8 mouse cellular contexts compared by ENCODE assay signal in genomic region chr4:117887133-117887532, GRCm38 (mm10). TPM values are rescaled to one million over a fixed set of nuclear protein-coding genes. Genes with fewer than 3 reads are reported as not detected.
DNase-seq lines count a peak whose midpoint lies in the region; ATAC-seq lines count a peak whose summit lies in the region.

Gene Atp6v0b (minus strand): TSS chr4:117887333.

- intact Hi-C loops in heart, postnatal 14 days (cut with DNase I) = no loop called here

- peak; percentile 93 for DNase-seq in ES-CJ7 (ENCODE audit: low read depth, low spot score)
- DNase-seq in cerebellum, adult 11 months = peak; percentile 94
- DNase-seq in forebrain, embryonic 14.5 days (ENCODE audit: low spot score) = peak; percentile 94
- DNase-seq in heart, postnatal 14 days = peak; percentile 95 to 96
- peak; percentile 96 for DNase-seq in layer of hippocampus, adult 11-12 months (ENCODE audit: low spot score)
- DNase-seq in lung, adult 18-20 months = peak; percentile 94 to 95
- DNase-seq in testis, postnatal 14 days (ENCODE audit: low spot score) = peak; percentile 95

- no peaks in the 10 kb centered on the region for H3K27me3 ChIP-seq in forebrain, embryonic 14.5 days (replicated peaks; ENCODE audit: control insufficient read depth, insufficient read depth, low read length)
- no peaks in the 10 kb centered on the region for H3K27me3 ChIP-seq in neural tube, embryonic 15.5 days (replicated peaks)

- H3K4me2 ChIP-seq in forebrain, embryonic 14.5 days (ENCODE audit: low read length) = peak within 1 kb of the TSS; percentile 95
- peak within 1 kb of the TSS; percentile 82 for H3K4me2 ChIP-seq in neural tube, embryonic 15.5 days

- under 1% methylated on average over 37 of the region's 37 CpGs for WGBS in forebrain, embryonic 14.5 days
- WGBS in neural tube, embryonic 15.5 days = under 1% methylated on average over 37 of the region's 37 CpGs

- peak within 1 kb of the TSS; percentile 82 for H3K9ac ChIP-seq in forebrain, embryonic 14.5 days (ENCODE audit: low read length)
- H3K9ac ChIP-seq in neural tube, embryonic 15.5 days (replicated peaks) = peak within 1 kb of the TSS; percentile 99

- peak within 1 kb of the TSS; percentile 52; the same call in 1 of the 2 replicates for H3K27ac ChIP-seq in forebrain, embryonic 14.5 days (ENCODE audit: low read depth, low read length)
- H3K27ac ChIP-seq in neural tube, embryonic 15.5 days (replicated peaks) = peak within 1 kb of the TSS; percentile 76

- H3K9me3 ChIP-seq in forebrain, embryonic 14.5 days (replicated peaks; ENCODE audit: control insufficient read depth, low read length) = no peaks in the 10 kb centered on the region
- H3K9me3 ChIP-seq in neural tube, embryonic 15.5 days (replicated peaks) = no peaks in the 10 kb centered on the region

- peaks cover 34% of the 10 kb centered on the region for H3K36me3 ChIP-seq in forebrain, embryonic 14.5 days (ENCODE audit: control insufficient read depth, insufficient read depth, low read length)
- H3K36me3 ChIP-seq in neural tube, embryonic 15.5 days = peaks cover 29% of the 10 kb centered on the region

- peaks cover 24% of the 10 kb centered on the region for H3K4me1 ChIP-seq in forebrain, embryonic 14.5 days (ENCODE audit: control insufficient read depth, insufficient read depth, low read length)
- peaks cover 63% of the 10 kb centered on the region for H3K4me1 ChIP-seq in neural tube, embryonic 15.5 days

- H3K4me3 ChIP-seq in forebrain, embryonic 14.5 days (ENCODE audit: low read depth, low read length) = peak within 1 kb of the TSS; percentile 89
- peak within 1 kb of the TSS; percentile 99 for H3K4me3 ChIP-seq in neural tube, embryonic 15.5 days (replicated peaks)

- peak; percentile 87 for ATAC-seq in forebrain, embryonic 14.5 days
- ATAC-seq in neural tube, embryonic 15.5 days (ENCODE audit: low FRiP score) = peak; percentile 87

RNA-seq across cellular contexts. Expression of gene Atp6v0b, which starts in this region (rescaled TPM):
- polyA plus RNA-seq in forebrain, embryonic 14.5 days (2014; fragmentation: Nextera tagmentation; extraction: Ambion mirVana) = 483 and 520 TPM in 2 replicates
- 100 to 1,000 TPM; 128 to 129 TPM for total RNA-seq in heart, postnatal 14 days (2021)
- polyA plus RNA-seq in neural tube, embryonic 15.5 days (2015; fragmentation: Nextera tagmentation; extraction: Ambion mirVana) = 544 and 626 TPM in 2 replicates

Comparison
In these comparisons a context has a peak if more than half of its experiments do, and no peak if none do; other contexts are left out.
1. Peak in every context shown above with its lines: DNase-seq, ATAC-seq, H3K4me3 ChIP-seq and H3K27ac ChIP-seq.